ENCODE assay signal across 9 mouse cellular contexts in genomic region chr8:84732996-84733395, GRCm38 (mm10). TPM values are rescaled to one million over a fixed set of nuclear protein-coding genes. Genes with fewer than 3 reads are reported as not detected.
DNase-seq lines count a peak whose midpoint lies in the region; ATAC-seq lines count a peak whose summit lies in the region.
"Had no signal": no experiment of that assay in that cellular context is flagged by ENCODE, and none has a peak within 500 bp of the region (broad histone marks: within the 10 kb centered on the region; RNA-seq: fewer than 3 reads in every experiment).

No protein-coding gene starts in this region.

- peak; percentile 44; the same call in 1 of the 2 replicates for ATAC-seq in kidney, embryonic 15.5 days (replicated peaks; ENCODE audit: low FRiP score)
- peak; percentile 25; the same call in 1 of the 2 replicates for ATAC-seq in embryonic facial prominence, embryonic 12.5 days (ENCODE audit: insufficient number of reproducible peaks, insufficient read depth, low FRiP score, low TSS enrichment)
- no peak for ATAC-seq in forebrain, embryonic 14.5 days
- ATAC-seq in limb, embryonic 15.5 days (ENCODE audit: insufficient number of reproducible peaks, low FRiP score, low TSS enrichment, low read depth), result no peak
- no peak for ATAC-seq in megakaryocyte progenitor cell, adult 5-6 weeks (replicated peaks; ENCODE audit: poor library complexity)

- no peak overlapping the region for H3K4me3 ChIP-seq in kidney, embryonic 15.5 days (replicated peaks)
- H3K4me3 ChIP-seq in embryonic facial prominence, embryonic 12.5 days, result no peak overlapping the region
- H3K4me3 ChIP-seq in forebrain, embryonic 14.5 days (ENCODE audit: low read depth, low read length), result no peak overlapping the region
- no peak overlapping the region for H3K4me3 ChIP-seq in limb, embryonic 15.5 days

- H3K27me3 ChIP-seq in kidney, embryonic 15.5 days, result peaks cover 52% of the 10 kb centered on the region
- peaks cover 23% of the 10 kb centered on the region for H3K27me3 ChIP-seq in embryonic facial prominence, embryonic 12.5 days
- no peaks in the 10 kb centered on the region for H3K27me3 ChIP-seq in forebrain, embryonic 14.5 days (replicated peaks; ENCODE audit: control insufficient read depth, insufficient read depth, low read length)
- H3K27me3 ChIP-seq in limb, embryonic 15.5 days, result no peaks in the 10 kb centered on the region

- no peaks in the 10 kb centered on the region for H3K9me3 ChIP-seq in kidney, embryonic 15.5 days (replicated peaks)
- H3K9me3 ChIP-seq in embryonic facial prominence, embryonic 12.5 days, result no peaks in the 10 kb centered on the region
- no peaks in the 10 kb centered on the region for H3K9me3 ChIP-seq in forebrain, embryonic 14.5 days (replicated peaks; ENCODE audit: control insufficient read depth, low read length)
- no peaks in the 10 kb centered on the region for H3K9me3 ChIP-seq in limb, embryonic 15.5 days

- H3K27ac ChIP-seq in kidney, embryonic 15.5 days, result peak overlapping the region; percentile 64
- peak overlapping the region; percentile 81 for H3K27ac ChIP-seq in embryonic facial prominence, embryonic 12.5 days
- H3K27ac ChIP-seq in forebrain, embryonic 14.5 days (ENCODE audit: low read depth, low read length), result peak overlapping the region; percentile 92; the same call in 1 of the 2 replicates
- peak overlapping the region; percentile 65 for H3K27ac ChIP-seq in limb, embryonic 15.5 days
- H3K27ac ChIP-seq: macrophage had no signal

- 0 out of 2 replicates have a peak overlapping the region, but pooled peaks have one; percentile 9 for H3K4me2 ChIP-seq in kidney, embryonic 15.5 days
- no peak overlapping the region for H3K4me2 ChIP-seq in embryonic facial prominence, embryonic 12.5 days (replicated peaks)
- H3K4me2 ChIP-seq in forebrain, embryonic 14.5 days (ENCODE audit: low read length), result no peak overlapping the region
- H3K4me2 ChIP-seq in limb, embryonic 15.5 days, result 0 out of 2 replicates have a peak overlapping the region, but pooled peaks have one; percentile 7

- peaks cover 60% of the 10 kb centered on the region for H3K4me1 ChIP-seq in kidney, embryonic 15.5 days
- peaks cover 67% of the 10 kb centered on the region for H3K4me1 ChIP-seq in embryonic facial prominence, embryonic 12.5 days
- H3K4me1 ChIP-seq in forebrain, embryonic 14.5 days (ENCODE audit: control insufficient read depth, insufficient read depth, low read length), result peaks cover 74% of the 10 kb centered on the region
- H3K4me1 ChIP-seq in limb, embryonic 15.5 days, result peaks cover 99% of the 10 kb centered on the region

- H3K9ac ChIP-seq in kidney, embryonic 15.5 days, result no peak overlapping the region
- no peak overlapping the region for H3K9ac ChIP-seq in embryonic facial prominence, embryonic 12.5 days
- H3K9ac ChIP-seq in forebrain, embryonic 14.5 days (ENCODE audit: low read length), result peak overlapping the region; percentile 26; the same call in 1 of the 2 replicates
- H3K9ac ChIP-seq in limb, embryonic 15.5 days, result 0 out of 2 replicates have a peak overlapping the region, but pooled peaks have one; percentile 10

- DNase-seq in kidney, postnatal 4 days, result no peak
- no peak for DNase-seq in forebrain, embryonic 14.5 days (ENCODE audit: low spot score)
- DNase-seq in spleen, postnatal 10 days (ENCODE audit: low spot score in 2 of 2), result no peak
- no peak for DNase-seq in urinary bladder, postnatal 10 days (ENCODE audit: low spot score)

- no peaks in the 10 kb centered on the region for H3K36me3 ChIP-seq in kidney, embryonic 15.5 days
- H3K36me3 ChIP-seq in embryonic facial prominence, embryonic 12.5 days, result no peaks in the 10 kb centered on the region
- H3K36me3 ChIP-seq in forebrain, embryonic 14.5 days (ENCODE audit: control insufficient read depth, insufficient read depth, low read length), result peaks cover 12% of the 10 kb centered on the region; the same call in 1 of the 2 replicates
- peaks cover 5% of the 10 kb centered on the region; the same call in 1 of the 2 replicates for H3K36me3 ChIP-seq in limb, embryonic 15.5 days

- WGBS in kidney, embryonic 15.5 days, result 28% methylated on average over 6 of the region's 6 CpGs
- WGBS in embryonic facial prominence, embryonic 12.5 days, result 13% methylated on average over 6 of the region's 6 CpGs
- 51% methylated on average over 6 of the region's 6 CpGs for WGBS in forebrain, embryonic 14.5 days
- 42% methylated on average over 5 of the region's 6 CpGs for WGBS in limb, embryonic 15.5 days

RNA-seq across cellular contexts. Expression of gene G430095P16Rik, which starts 10.2 kb away (rescaled TPM):
- polyA plus RNA-seq in kidney, embryonic 15.5 days (2015; fragmentation: Nextera tagmentation; extraction: Ambion mirVana), result 1.9 and 2.3 TPM in 2 replicates
- 7.1 and 7.4 TPM in 2 replicates for polyA plus RNA-seq in embryonic facial prominence, embryonic 12.5 days (2016; fragmentation: Nextera tagmentation; extraction: Ambion mirVana)
- 1.5 and 1.7 TPM in 2 replicates for polyA plus RNA-seq in forebrain, embryonic 14.5 days (2014; fragmentation: Nextera tagmentation; extraction: Ambion mirVana)
- polyA plus RNA-seq in limb, embryonic 15.5 days (2015; fragmentation: Nextera tagmentation; extraction: Ambion mirVana), result 3.8 and 5.5 TPM in 2 replicates
- 12.2 and 15.2 TPM in 2 replicates for total RNA-seq in megakaryocyte progenitor cell, adult 5-6 weeks (2015)
- total RNA-seq in megakaryocyte progenitor cell, adult 5-6 weeks (2017), result 3.7 and 8.5 TPM in 2 replicates
- polyA plus RNA-seq: macrophage had no signal

RNA-seq across cellular contexts. Expression of gene Lyl1, which starts 31.7 kb away (rescaled TPM):
- polyA plus RNA-seq in kidney, embryonic 15.5 days (2015; fragmentation: Nextera tagmentation; extraction: Ambion mirVana), result 7.6 and 7.8 TPM in 2 replicates
- polyA plus RNA-seq in embryonic facial prominence, embryonic 12.5 days (2016; fragmentation: Nextera tagmentation; extraction: Ambion mirVana), result 4.9 and 5.0 TPM in 2 replicates
- 2.9 and 3.8 TPM in 2 replicates for polyA plus RNA-seq in forebrain, embryonic 14.5 days (2014; fragmentation: Nextera tagmentation; extraction: Ambion mirVana)
- polyA plus RNA-seq in limb, embryonic 15.5 days (2015; fragmentation: Nextera tagmentation; extraction: Ambion mirVana), result 5.6 and 6.0 TPM in 2 replicates
- 56.3 and 72.0 TPM in 2 replicates for total RNA-seq in megakaryocyte progenitor cell, adult 5-6 weeks (2015)
- 58.0 and 65.6 TPM in 2 replicates for total RNA-seq in megakaryocyte progenitor cell, adult 5-6 weeks (2017)

RNA-seq across cellular contexts. Expression of gene Nacc1, which starts 45.3 kb away (rescaled TPM):
- 23.9 and 25.6 TPM in 2 replicates for polyA plus RNA-seq in kidney, embryonic 15.5 days (2015; fragmentation: Nextera tagmentation; extraction: Ambion mirVana)
- polyA plus RNA-seq in embryonic facial prominence, embryonic 12.5 days (2016; fragmentation: Nextera tagmentation; extraction: Ambion mirVana), result 19.4 and 20.8 TPM in 2 replicates
- 17.0 and 17.6 TPM in 2 replicates for polyA plus RNA-seq in forebrain, embryonic 14.5 days (2014; fragmentation: Nextera tagmentation; extraction: Ambion mirVana)
- 13.5 and 13.8 TPM in 2 replicates for polyA plus RNA-seq in limb, embryonic 15.5 days (2015; fragmentation: Nextera tagmentation; extraction: Ambion mirVana)
- 71.6 and 77.1 TPM in 2 replicates for total RNA-seq in megakaryocyte progenitor cell, adult 5-6 weeks (2015)
- total RNA-seq in megakaryocyte progenitor cell, adult 5-6 weeks (2017), result 50.9 and 53.5 TPM in 2 replicates

RNA-seq across cellular contexts. Expression of gene Trmt1, which starts 46.9 kb away (rescaled TPM):
- 68.7 and 73.8 TPM in 2 replicates for polyA plus RNA-seq in kidney, embryonic 15.5 days (2015; fragmentation: Nextera tagmentation; extraction: Ambion mirVana)
- polyA plus RNA-seq in embryonic facial prominence, embryonic 12.5 days (2016; fragmentation: Nextera tagmentation; extraction: Ambion mirVana), result 71.2 and 73.6 TPM in 2 replicates
- 47.8 and 52.3 TPM in 2 replicates for polyA plus RNA-seq in forebrain, embryonic 14.5 days (2014; fragmentation: Nextera tagmentation; extraction: Ambion mirVana)
- 63.3 and 64.5 TPM in 2 replicates for polyA plus RNA-seq in limb, embryonic 15.5 days (2015; fragmentation: Nextera tagmentation; extraction: Ambion mirVana)
- 56.0 and 64.4 TPM in 2 replicates for total RNA-seq in megakaryocyte progenitor cell, adult 5-6 weeks (2015)
- total RNA-seq in megakaryocyte progenitor cell, adult 5-6 weeks (2017), result 82.2 and 84.4 TPM in 2 replicates

Comparison
In these comparisons a context has a peak if more than half of its experiments do, and no peak if none do; other contexts are left out.
1. ATAC-seq: peak in kidney, embryonic 15.5 days (single experiment) and embryonic facial prominence, embryonic 12.5 days (single experiment); none in forebrain, embryonic 14.5 days (single experiment), limb, embryonic 15.5 days (single experiment) and megakaryocyte progenitor cell, adult 5-6 weeks (single experiment).
2. H3K4me2 ChIP-seq: peak in kidney, embryonic 15.5 days (single experiment) and limb, embryonic 15.5 days (single experiment); none in embryonic facial prominence, embryonic 12.5 days (single experiment) and forebrain, embryonic 14.5 days (single experiment).
3. H3K9ac ChIP-seq: peak in forebrain, embryonic 14.5 days (single experiment) and limb, embryonic 15.5 days (single experiment); none in kidney, embryonic 15.5 days (single experiment) and embryonic facial prominence, embryonic 12.5 days (single experiment).
4. Peak in every context shown above with its lines, with median percentiles within 50 percentile points of each other: H3K27ac ChIP-seq.